Mouse (Mus musculus) lung, embryonic 16.5 days (tissue): ENCODE data around the gene Ddx49. TPM values are rescaled to one million over a fixed set of nuclear protein-coding genes. Genes with fewer than 3 reads are reported as not detected.

Source experiments
- ATAC-seq: fragments of 200-750 bp; cut with Nextera tagmentation; 2 replicates; pipeline ENCODE4 v1.8.0; 2017; ENCODE audit warnings: low read depth, mild to moderate bottlenecking, moderate library complexity
- H3K27ac ChIP-seq: fragments of 300-500 bp; sonication (generic); 2 replicates; pipeline ENCODE4 v1.5.1; 2014; ENCODE audit warnings: mild to moderate bottlenecking, control low read depth, low read length
- H3K27me3 ChIP-seq: fragments of 300-500 bp; sonication (generic); 2 replicates; pipeline ENCODE4 v1.6.1; 2014; ENCODE audit warnings: low read depth, low read length, mixed read lengths; ENCODE audit not compliant: control insufficient read depth, insufficient read depth
- H3K36me3 ChIP-seq: fragments of 300-500 bp; sonication (generic); 2 replicates; pipeline ENCODE4 v1.6.1; 2014; ENCODE audit warnings: low read length; ENCODE audit not compliant: control insufficient read depth, insufficient read depth
- H3K4me1 ChIP-seq: fragments of 300-500 bp; sonication (generic); replicated peaks from 2 replicates; pipeline ENCODE4 v1.6.1; 2014; ENCODE audit warnings: low read length, mixed read lengths; ENCODE audit not compliant: control insufficient read depth, insufficient read depth
- H3K4me2 ChIP-seq: fragments of 300-500 bp; sonication (generic); 2 replicates; pipeline ENCODE4 v1.6.1; 2014; ENCODE audit warnings: low read depth, low read length, control low read depth
- H3K4me3 ChIP-seq: fragments of 300-500 bp; sonication (generic); 2 replicates; pipeline ENCODE4 v1.5.1; 2014; ENCODE audit warnings: mild to moderate bottlenecking, low read length, control low read depth
- H3K9ac ChIP-seq: fragments of 300-500 bp; sonication (generic); 2 replicates; pipeline ENCODE4 v1.6.1; 2014; ENCODE audit warnings: low read length, control low read depth
- H3K9me3 ChIP-seq: fragments of 300-500 bp; sonication (generic); 2 replicates; pipeline ENCODE4 v1.6.1; 2016; ENCODE audit warnings: low read length; ENCODE audit not compliant: control insufficient read depth
- WGBS: fragments of 180-500 bp; shearing (Covaris S2); extraction: QIAGEN DNeasy Blood & Tissue Kit; methylation state at CpG from one replicate; pipeline ENCODE4 v1.1.7; 2014; 5-methylcytosine and 5-hydroxymethylcytosine counted together
- polyA plus RNA-seq: library from polyadenylated mRNA; unstranded; fragments of >200 nt; fragmentation: Nextera tagmentation; extraction: Ambion mirVana; gene quantifications from 2 replicates; pipeline ENCODE4 v1.2.1, GENCODE M21; 2015

Ddx49 gene
- polyA plus RNA-seq, 1 experiment from 2014 or later: 44.8 TPM

DNA sequence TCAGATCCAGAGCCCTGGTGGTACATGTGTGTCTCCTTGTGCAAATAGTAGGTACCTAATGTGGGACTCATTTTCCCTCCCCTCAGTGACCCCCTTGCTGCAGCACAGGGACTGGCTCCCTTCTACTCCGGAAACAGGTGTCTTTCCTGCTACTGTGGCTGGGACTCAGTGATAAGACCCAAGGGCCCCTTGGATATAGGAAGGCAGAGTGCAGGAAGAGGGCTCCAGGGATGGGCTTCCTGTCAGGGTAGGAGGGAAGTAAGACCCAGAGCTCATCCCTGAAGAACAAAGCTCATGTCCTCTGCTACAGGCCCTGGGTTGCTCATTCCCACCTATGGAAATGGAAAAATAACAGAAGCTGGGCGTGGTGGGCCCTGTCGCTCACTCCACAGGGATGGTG is 25.8 kb downstream of the Ddx49 start:
- H3K36me3 ChIP-seq: no peaks in the 10 kb centered on the region
- peak overlapping the region; percentile 64 for H3K27ac ChIP-seq
- no peaks in the 10 kb centered on the region for H3K9me3 ChIP-seq
- no peaks in the 10 kb centered on the region for H3K27me3 ChIP-seq
- no peak overlapping the region for H3K4me2 ChIP-seq
- H3K9ac ChIP-seq: no peak overlapping the region
- peak; percentile 81 for ATAC-seq
- H3K4me1 ChIP-seq: peaks cover 11% of the 10 kb centered on the region
- 62% methylated on average over 3 of the region's 3 CpGs for WGBS
- no peak overlapping the region for H3K4me3 ChIP-seq

DNA sequence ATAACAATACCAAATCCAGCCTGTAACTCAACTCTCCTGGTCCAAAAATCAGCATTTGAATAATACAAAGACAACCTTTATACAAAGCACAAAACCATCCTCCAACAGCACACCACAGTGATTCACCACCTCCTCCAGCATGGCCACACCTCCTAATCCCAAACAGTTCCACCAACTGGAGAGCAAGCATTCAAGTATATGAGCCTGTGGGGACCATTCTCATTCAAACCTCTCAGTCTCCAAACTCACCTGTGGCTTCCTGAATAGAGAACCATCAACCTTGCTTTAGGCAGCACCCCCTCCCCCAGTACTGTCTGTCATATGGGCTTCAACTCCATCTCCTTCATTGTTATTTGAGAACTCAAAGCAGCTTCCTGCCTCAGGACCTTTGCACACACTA is 27.9 kb downstream of the Ddx49 start:
- Histone ChIP-seq H3K27ac (no peak overlapping the region), H3K27me3 (no peaks in the 10 kb centered on the region), H3K4me3 (no peak overlapping the region), H3K36me3 (no peaks in the 10 kb centered on the region), H3K4me2 (no peak overlapping the region), H3K9me3 (no peaks in the 10 kb centered on the region), H3K4me1 (peaks cover 8% of the 10 kb centered on the region), H3K9ac (no peak overlapping the region)
- no peak for ATAC-seq

DNA sequence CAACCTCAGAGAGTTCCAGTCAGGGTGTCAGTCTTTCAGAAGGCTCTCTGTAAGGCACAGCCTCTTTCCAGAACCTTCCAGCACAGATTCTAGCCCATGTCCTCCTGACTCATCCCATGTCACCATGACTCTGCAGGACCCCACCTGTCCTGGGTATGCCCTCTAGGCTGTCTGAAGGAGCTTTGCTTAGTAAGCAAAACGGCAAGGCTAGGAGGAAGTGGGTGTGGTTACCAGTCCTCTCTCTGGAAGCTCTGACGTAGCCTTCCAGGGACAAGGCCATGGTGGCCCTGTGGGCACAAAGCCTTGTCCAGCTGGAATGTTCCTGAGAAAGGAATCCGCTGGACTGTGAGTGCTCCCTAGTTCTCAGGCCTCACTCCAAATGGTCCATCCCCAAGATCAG is 29.3 kb downstream of the Ddx49 start:
- H3K9me3 ChIP-seq: no peaks in the 10 kb centered on the region
- 45% methylated on average over 3 of the region's 3 CpGs for WGBS
- no peak overlapping the region for H3K4me2 ChIP-seq
- H3K4me3 ChIP-seq: no peak overlapping the region
- no peaks in the 10 kb centered on the region for H3K27me3 ChIP-seq
- H3K27ac ChIP-seq: peak overlapping the region; percentile 14; the same call in 1 of the 2 replicates
- no peaks in the 10 kb centered on the region for H3K36me3 ChIP-seq
- peaks cover 8% of the 10 kb centered on the region for H3K4me1 ChIP-seq
- ATAC-seq: peak; percentile 45
- no peak overlapping the region for H3K9ac ChIP-seq

DNA sequence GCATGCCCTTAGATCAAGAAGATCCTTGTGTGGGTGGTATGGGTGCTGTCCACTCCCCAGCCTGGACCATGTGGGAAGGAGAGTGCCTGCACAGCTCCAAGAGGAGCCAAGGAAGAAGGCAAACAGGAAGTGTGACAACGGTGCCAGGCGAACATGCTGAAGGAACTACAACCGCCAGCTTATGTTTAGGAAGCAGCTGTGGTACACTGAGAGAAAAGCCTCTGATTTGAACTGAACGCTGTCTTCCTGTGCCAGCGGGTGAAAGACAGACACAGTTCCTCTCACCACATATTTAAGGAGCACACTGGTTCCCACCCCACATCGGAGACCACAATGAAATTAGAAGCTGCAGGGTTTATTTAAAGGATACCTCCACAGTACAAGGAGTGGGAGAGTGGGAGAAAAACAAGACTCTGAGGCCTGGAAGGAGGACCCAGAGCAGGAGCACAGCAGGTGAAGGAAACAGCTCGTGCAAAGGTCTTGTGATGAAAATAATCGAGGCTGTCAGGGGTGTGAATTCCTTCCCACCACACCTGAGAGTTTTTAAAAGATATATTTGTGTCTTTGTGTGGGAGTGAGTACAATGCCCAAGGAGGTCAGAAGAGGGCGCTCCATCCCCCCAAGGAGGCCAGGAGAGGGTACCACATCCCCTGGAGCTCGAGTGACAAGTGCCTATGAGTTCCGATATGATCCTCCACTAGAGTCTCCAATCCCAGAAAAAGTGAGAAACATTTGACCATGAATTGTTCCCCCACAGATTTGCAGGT is 33.3 kb downstream of the Ddx49 start:
- ATAC-seq: no peak
- Histone ChIP-seq H3K9ac (no peak overlapping the region), H3K36me3 (peaks cover 12% of the 10 kb centered on the region), H3K4me2 (no peak overlapping the region), H3K4me1 (peaks cover 8% of the 10 kb centered on the region), H3K27me3 (no peaks in the 10 kb centered on the region), H3K9me3 (no peaks in the 10 kb centered on the region), H3K27ac (peak overlapping the region; percentile 62), H3K4me3 (no peak overlapping the region)
- WGBS: 39% methylated on average over 11 of the region's 11 CpGs

DNA sequence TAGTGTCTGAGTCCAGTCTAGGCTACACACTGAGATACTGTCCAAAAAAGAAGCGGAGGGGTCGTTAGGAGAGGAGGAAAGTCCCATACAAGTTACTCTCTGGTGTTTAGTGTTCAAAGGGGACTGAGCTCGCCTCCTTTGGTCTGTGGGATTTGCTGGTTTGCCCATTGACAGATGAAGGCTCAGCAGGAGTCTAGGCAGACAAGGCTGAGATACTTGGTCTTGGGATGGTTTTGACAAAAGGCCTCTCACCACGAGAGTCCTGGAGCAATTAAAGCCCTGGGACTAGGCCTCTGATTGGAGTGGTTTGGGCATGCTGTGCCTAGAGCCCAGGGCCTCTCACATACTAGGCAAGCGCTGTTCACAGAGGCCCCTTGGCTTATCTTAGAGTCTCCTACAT is 34.0 kb downstream of the Ddx49 start:
- no peak for ATAC-seq
- Histone ChIP-seq H3K27me3 (no peaks in the 10 kb centered on the region), H3K9me3 (no peaks in the 10 kb centered on the region), H3K4me1 (peaks cover 8% of the 10 kb centered on the region), H3K36me3 (peaks cover 19% of the 10 kb centered on the region), H3K4me3 (no peak overlapping the region), H3K4me2 (no peak overlapping the region), H3K27ac (peak overlapping the region; percentile 10; the same call in 1 of the 2 replicates), H3K9ac (no peak overlapping the region)
- 54% methylated on average over 5 of the region's 5 CpGs for WGBS

DNA sequence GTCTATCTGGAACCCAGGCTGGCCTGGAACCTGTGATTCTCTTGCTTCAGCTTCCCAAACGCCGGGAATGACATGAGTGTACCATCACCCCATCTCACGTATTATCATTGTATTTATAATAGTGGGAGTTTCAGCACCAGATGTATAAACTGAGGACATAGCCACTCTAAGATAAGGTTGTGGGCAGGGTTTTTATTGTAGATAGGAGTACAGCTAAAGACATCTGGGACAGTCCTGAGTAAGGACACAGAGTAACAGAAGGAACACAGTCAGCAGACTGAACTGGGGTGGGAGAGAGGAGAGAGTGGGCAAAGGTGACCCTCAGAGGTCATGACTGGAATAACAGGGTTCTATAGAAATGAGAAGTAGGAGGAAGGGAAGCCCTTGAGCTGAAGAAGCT is 34.6 kb downstream of the Ddx49 start:
- Histone ChIP-seq H3K9ac (no peak overlapping the region), H3K4me1 (peaks cover 5% of the 10 kb centered on the region), H3K36me3 (peaks cover 25% of the 10 kb centered on the region), H3K27me3 (no peaks in the 10 kb centered on the region), H3K9me3 (no peaks in the 10 kb centered on the region), H3K4me2 (no peak overlapping the region), H3K4me3 (no peak overlapping the region), H3K27ac (no peak overlapping the region)
- 77% methylated on average over 3 of the region's 3 CpGs for WGBS
- no peak for ATAC-seq

DNA sequence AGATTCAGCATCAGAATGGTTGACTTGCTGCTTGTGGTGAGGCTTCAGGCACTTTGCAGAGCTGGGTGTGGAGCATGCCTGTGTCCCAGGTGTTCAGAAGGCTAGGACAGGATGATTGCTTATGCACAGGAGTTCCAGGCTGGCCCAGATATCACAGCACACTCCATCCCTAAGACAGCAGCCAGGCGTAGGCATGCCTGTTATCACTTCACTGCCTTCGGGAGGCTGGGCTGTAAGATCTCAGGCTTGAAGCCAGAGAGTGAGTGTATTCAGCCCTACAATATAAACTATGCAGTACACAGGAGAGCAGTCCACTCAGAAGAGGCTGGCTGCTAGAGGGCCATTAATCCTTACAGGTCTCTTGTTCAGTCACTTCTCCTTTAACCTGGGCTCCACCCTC is 43.2 kb downstream of the Ddx49 start:
- Histone ChIP-seq H3K4me1 (no peaks in the 10 kb centered on the region), H3K9me3 (no peaks in the 10 kb centered on the region), H3K27me3 (no peaks in the 10 kb centered on the region), H3K4me2 (no peak overlapping the region), H3K27ac (no peak overlapping the region), H3K36me3 (peaks cover 58% of the 10 kb centered on the region), H3K9ac (no peak overlapping the region), H3K4me3 (no peak overlapping the region)
- ATAC-seq: peak; percentile 43; the same call in 1 of the 2 replicates
- WGBS: 69% methylated on average over 2 of the region's 2 CpGs

DNA sequence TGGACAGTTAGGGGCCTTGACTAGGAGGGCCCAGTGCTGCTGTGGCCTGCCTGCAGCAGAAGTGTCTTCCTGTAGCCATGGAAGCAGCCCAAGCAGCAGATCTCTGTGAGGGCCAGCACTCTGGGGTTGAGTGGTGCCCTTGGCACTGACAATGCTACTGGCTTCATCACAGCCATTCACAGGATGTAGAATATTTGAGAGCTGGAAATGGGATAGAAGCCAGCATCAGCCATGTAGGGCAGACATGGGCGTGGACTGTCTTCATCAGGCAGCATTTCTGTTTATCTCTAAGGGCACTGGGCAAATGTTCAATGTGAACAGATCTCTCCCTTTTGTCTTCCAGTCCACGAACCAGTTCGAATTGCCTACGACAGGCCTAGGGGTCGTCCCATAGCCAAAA is 43.7 kb downstream of the Ddx49 start:
- no peaks in the 10 kb centered on the region for H3K9me3 ChIP-seq
- 83% methylated on average over 5 of the region's 5 CpGs for WGBS
- H3K9ac ChIP-seq: no peak overlapping the region
- H3K27ac ChIP-seq: no peak overlapping the region
- peaks cover 58% of the 10 kb centered on the region for H3K36me3 ChIP-seq
- H3K27me3 ChIP-seq: no peaks in the 10 kb centered on the region
- ATAC-seq: peak; percentile 60
- H3K4me1 ChIP-seq: no peaks in the 10 kb centered on the region
- no peak overlapping the region for H3K4me3 ChIP-seq
- no peak overlapping the region for H3K4me2 ChIP-seq

DNA sequence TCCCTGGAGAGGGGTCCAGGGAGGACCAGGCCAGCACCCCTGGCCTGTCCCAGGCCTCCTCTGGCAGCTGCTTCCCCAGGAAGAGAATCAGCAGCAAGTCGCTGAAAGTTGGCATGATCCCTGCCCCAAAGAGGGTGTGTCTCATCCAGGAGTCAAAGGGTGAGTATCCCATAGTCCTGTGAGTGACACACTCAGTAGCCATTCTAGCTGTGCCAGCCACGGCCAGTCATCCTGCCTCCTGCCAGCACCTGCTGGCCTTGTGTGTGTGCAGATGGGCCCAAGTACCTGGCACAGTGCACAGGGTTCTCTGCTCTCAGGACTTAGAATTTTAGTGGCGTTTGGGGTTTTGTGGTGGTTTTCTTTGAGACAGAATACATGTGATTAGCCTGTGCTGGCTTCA is 44.8 kb downstream of the Ddx49 start:
- H3K27me3 ChIP-seq: no peaks in the 10 kb centered on the region

More for the DNA sequence above, 44.8 kb downstream of the Ddx49 start:
- ATAC-seq: no peak
- H3K36me3 ChIP-seq: peaks cover 57% of the 10 kb centered on the region
- H3K9me3 ChIP-seq: no peaks in the 10 kb centered on the region
- H3K27ac ChIP-seq: no peak overlapping the region
- no peaks in the 10 kb centered on the region for H3K4me1 ChIP-seq
- H3K4me2 ChIP-seq: no peak overlapping the region
- no peak overlapping the region for H3K9ac ChIP-seq
- H3K4me3 ChIP-seq: no peak overlapping the region
- 73% methylated on average over 3 of the region's 3 CpGs for WGBS
